ENCODE assay signal across 35 mouse cellular contexts in genomic region chr7:126113263-126113662, GRCm38 (mm10). TPM values are rescaled to one million over a fixed set of nuclear protein-coding genes. Genes with fewer than 3 reads are reported as not detected.
DNase-seq lines count a peak whose midpoint lies in the region; ATAC-seq and TF ChIP-seq lines count a peak whose summit lies in the region.
"Had no signal": no experiment of that assay in that cellular context is flagged by ENCODE, and none has a peak within 500 bp of the region (broad histone marks: within the 10 kb centered on the region; RNA-seq: fewer than 3 reads in every experiment).

No protein-coding gene starts in this region.

- H3K4me3 ChIP-seq in limb, embryonic 14.5 days (replicated peaks; ENCODE audit: low read length) = no peak overlapping the region
- no peak overlapping the region for H3K4me3 ChIP-seq in limb, embryonic 10.5 days
- H3K4me3 ChIP-seq in megakaryocyte, embryonic 14.5 days (replicated peaks) = peak overlapping the region; percentile 8
- H3K4me3 ChIP-seq: gastrocnemius, adult 2 months; heart, embryonic 12.5 days; kidney, embryonic 15.5 days; liver, embryonic 12.5 days; neural tube, embryonic 15.5 days had no signal

- no peaks in the 10 kb centered on the region for H3K4me1 ChIP-seq in limb, embryonic 14.5 days (ENCODE audit: control insufficient read depth, insufficient read depth, low read length)
- H3K4me1 ChIP-seq in limb, embryonic 10.5 days = no peaks in the 10 kb centered on the region
- no peaks in the 10 kb centered on the region for H3K4me1 ChIP-seq in megakaryocyte, embryonic 14.5 days
- H3K4me1 ChIP-seq: heart, embryonic 12.5 days; kidney, embryonic 15.5 days; neural tube, embryonic 15.5 days had no signal

- no peaks in the 10 kb centered on the region for H3K27me3 ChIP-seq in limb, embryonic 14.5 days (ENCODE audit: control insufficient read depth, insufficient read depth, low read length)
- H3K27me3 ChIP-seq in limb, embryonic 10.5 days (ENCODE audit: low read depth, poor library complexity, severe bottlenecking) = no peaks in the 10 kb centered on the region
- no peaks in the 10 kb centered on the region for H3K27me3 ChIP-seq in megakaryocyte, embryonic 14.5 days (replicated peaks)
- H3K27me3 ChIP-seq: CH12.LX; heart, embryonic 12.5 days; kidney, embryonic 15.5 days; liver, embryonic 12.5 days; neural tube, embryonic 15.5 days had no signal

- no peak overlapping the region for H3K27ac ChIP-seq in limb, embryonic 14.5 days (replicated peaks; ENCODE audit: low read depth, low read length)
- H3K27ac ChIP-seq in limb, embryonic 10.5 days = no peak overlapping the region
- H3K27ac ChIP-seq: gastrocnemius, adult 2 months; hindbrain, embryonic 14.5 days; kidney, embryonic 15.5 days; liver, embryonic 12.5 days; neural tube, embryonic 15.5 days; stomach, postnatal 0 days had no signal

- no peaks in the 10 kb centered on the region for H3K9me3 ChIP-seq in limb, embryonic 14.5 days (ENCODE audit: control insufficient read depth, low read length)
- no peaks in the 10 kb centered on the region for H3K9me3 ChIP-seq in limb, embryonic 10.5 days (replicated peaks)
- no peaks in the 10 kb centered on the region for H3K9me3 ChIP-seq in megakaryocyte, embryonic 14.5 days
- H3K9me3 ChIP-seq: heart, embryonic 12.5 days; kidney, embryonic 15.5 days; liver, embryonic 12.5 days; neural tube, embryonic 15.5 days had no signal

- ATAC-seq in limb, embryonic 14.5 days (ENCODE audit: low FRiP score, low read depth) = 0 out of 2 replicates have a peak, but pooled peaks have one; percentile 37
- no peak for ATAC-seq in megakaryocyte, adult 5-6 weeks (ENCODE audit: poor library complexity, severe bottlenecking)
- ATAC-seq: forebrain, embryonic 14.5 days; liver, embryonic 12.5 days; liver, postnatal 0 days had no signal

- peak; percentile 35 for DNase-seq in adrenal gland, postnatal 10 days
- no peak for DNase-seq in adrenal gland, postnatal 36 days
- DNase-seq in limb, embryonic 14.5 days (ENCODE audit: low spot score) = peak; percentile 37
- no peak for DNase-seq in limb, embryonic 10.5 days (ENCODE audit: low spot score)
- peak; percentile 26 for DNase-seq in telencephalon, adult 2 months (ENCODE audit: low read depth, low spot score)
- no peak for DNase-seq in right cerebral cortex, postnatal 14 days
- DNase-seq: adrenal gland, postnatal 14 days; cerebellum, adult 2 months; cerebellum, postnatal 14 days; gastrocnemius, adult 2 months; gastrocnemius, postnatal 36 days; heart, adult 18-20 months; kidney, adult 11 months; kidney, postnatal 36 days; layer of hippocampus, postnatal 36 days; left cerebral cortex, postnatal 4 days; liver, postnatal 0 days; midbrain, embryonic 14.5 days; retina, postnatal 1 day; right cerebral cortex, postnatal 25 days; spleen, adult 18-20 months; thymus, adult 2 months; thymus, postnatal 4 days had no signal

- H3K4me2 ChIP-seq in limb, embryonic 14.5 days (replicated peaks; ENCODE audit: low read depth, low read length, severe bottlenecking) = no peak overlapping the region
- H3K4me2 ChIP-seq: heart, embryonic 12.5 days; hindbrain, embryonic 14.5 days; kidney, embryonic 15.5 days; liver, embryonic 12.5 days; neural tube, embryonic 15.5 days had no signal

- 70% methylated on average over 4 of the region's 4 CpGs for WGBS in limb, embryonic 14.5 days
- WGBS in limb, embryonic 10.5 days = 97% methylated on average over 4 of the region's 4 CpGs

- H3K36me3 ChIP-seq in limb, embryonic 14.5 days (ENCODE audit: control insufficient read depth, insufficient read depth, low read length) = peaks cover 72% of the 10 kb centered on the region
- H3K36me3 ChIP-seq in limb, embryonic 10.5 days = peaks cover 90% of the 10 kb centered on the region
- H3K36me3 ChIP-seq in megakaryocyte, embryonic 14.5 days (replicated peaks; ENCODE audit: low read length) = peaks cover 91% of the 10 kb centered on the region

- TF ChIP-seq POLR2A in limb, embryonic 14.5 days (IDR thresholded peaks at IDR 0.05; ENCODE audit: borderline replicate concordance, extremely low read depth, insufficient read depth, insufficient read length) = no peak

- H3K9ac ChIP-seq in limb, embryonic 14.5 days (ENCODE audit: low read depth, low read length, severe bottlenecking) = no peak overlapping the region
- H3K9ac ChIP-seq: heart, embryonic 12.5 days; hindbrain, embryonic 14.5 days; kidney, embryonic 15.5 days; liver, embryonic 12.5 days; liver, postnatal 0 days; neural tube, embryonic 15.5 days had no signal

RNA-seq across cellular contexts. Expression of gene Gsg1l, which starts 31.1 kb away (rescaled TPM):
- 1 to 10 TPM; 7.2 to 8.7 TPM for total RNA-seq in adrenal gland, postnatal 10 days (2021)
- 10 to 100 TPM; 68.9 to 70.8 TPM for total RNA-seq in adrenal gland, postnatal 36 days (2021)
- polyA plus RNA-seq in limb, embryonic 14.5 days (2012; rRNA removed) = 4.3 and 5.6 TPM in 2 replicates
- 2.4 and 2.6 TPM in 2 replicates for polyA plus RNA-seq in limb, embryonic 14.5 days (2014; fragmentation: Nextera tagmentation; extraction: Ambion mirVana)
- polyA plus RNA-seq in limb, embryonic 10.5 days (2016; fragmentation: Nextera tagmentation; extraction: Ambion mirVana) = 0.18 and 0.61 TPM in 2 replicates
- polyA plus RNA-seq in megakaryocyte, embryonic 14.5 days (2012; ENCODE audit: insufficient read depth, low replicate concordance) = 0.58 and 0.69 TPM in 2 replicates
- total RNA-seq in megakaryocyte, adult 5-6 weeks (2015) = not detected in 2 replicates
- total RNA-seq in megakaryocyte, adult 5-6 weeks (2017) = not detected in 2 replicates
- total RNA-seq: CH12.LX; ES-E14; gastrocnemius, adult 2 months; gastrocnemius, postnatal 36 days had no signal
- polyA plus RNA-seq: C2C12; liver, embryonic 12.5 days had no signal

Comparison
In these comparisons a context has a peak if more than half of its experiments do, and no peak if none do; other contexts are left out.
1. DNase-seq: peak in adrenal gland, postnatal 10 days (single experiment), limb, embryonic 14.5 days (single experiment) and telencephalon, adult 2 months (single experiment); none in adrenal gland, postnatal 36 days (0 of 2), limb, embryonic 10.5 days (single experiment) and right cerebral cortex, postnatal 14 days (single experiment).
2. RNA of gene Gsg1l, which starts 31.1 kb away (total RNA-seq): 68.9 to 70.8 TPM in adrenal gland, postnatal 36 days and 7.2 to 8.7 TPM in adrenal gland, postnatal 10 days; not detected in megakaryocyte, adult 5-6 weeks; every median in the first group is over 4 times any median in the second.